Mouse (Mus musculus) urinary bladder, adult 2 months (tissue): Measurements from ENCODE around the gene Krtap19-9b. TPM values are rescaled to one million over a fixed set of nuclear protein-coding genes. Genes with fewer than 3 reads are reported as not detected.

Source experiments
- DNase-seq: peaks from one replicate; pipeline ENCODE4 v3.0.0; 2022; ENCODE audit warnings: low spot score
- polyA plus RNA-seq: library from polyadenylated mRNA; depleted of rRNA; stranded (reverse); fragments of >200 nt; gene quantifications from 2 replicates; pipeline ENCODE4 v1.2.3, GENCODE M21; 2012; rRNA removed

Gene Krtap19-9b
- not detected in 2 replicates for polyA plus RNA-seq

GRCm38 (mm10) chr16:88932165-88932564, at the start of gene Krtap19-9b:
Gene Krtap19-9b, minus strand, starts transcription at chr16:88932265.
- no peak for DNase-seq

- DNase-seq: no peak
Observed at GRCm38 (mm10) chr16:88962773-88963172, 30.7 kb upstream of the Krtap19-9b start, which contains the start of gene Krtap16-3. Gene Krtap16-3, minus strand, starts transcription at chr16:88962873.

GRCm38 (mm10) chr16:88941106-88941505, 9.0 kb upstream of the Krtap19-9b start:
- no peak for DNase-seq

GRCm38 (mm10) chr16:88938252-88938651, 6.2 kb upstream of the Krtap19-9b start:
- DNase-seq: no peak

- no peak for DNase-seq
Observed at GRCm38 (mm10) chr16:88896357-88896756, 35.7 kb downstream of the Krtap19-9b start, which contains the start of gene Krtap19-5. Gene Krtap19-5, minus strand, starts transcription at chr16:88896457.

GRCm38 (mm10) chr16:88886870-88887269, 45.2 kb downstream of the Krtap19-9b start:
- no peak for DNase-seq

- DNase-seq: no peak
Observed at GRCm38 (mm10) chr16:88884989-88885388, 47.1 kb downstream of the Krtap19-9b start, which contains the start of gene Krtap19-4. Gene Krtap19-4, minus strand, starts transcription at chr16:88885089.

Other genes starting within 250 kb of the Krtap19-9b start
- not detected in 2 replicates for gene 2310061N02Rik, start 224.3 kb downstream of the Krtap19-9b start, polyA plus RNA-seq
- not detected in 2 replicates for gene Krtap13-1, start 203.4 kb downstream of the Krtap19-9b start, polyA plus RNA-seq
- gene Krtap13, start 180.6 kb downstream of the Krtap19-9b start, polyA plus RNA-seq: not detected in 2 replicates
- not detected in 2 replicates for gene 2310034C09Rik, start 173.4 kb downstream of the Krtap19-9b start, polyA plus RNA-seq
- gene 2310057N15Rik, start 158.1 kb downstream of the Krtap19-9b start, polyA plus RNA-seq: not detected in 2 replicates
- not detected in 2 replicates for gene Gm5965, start 154.4 kb downstream of the Krtap19-9b start, polyA plus RNA-seq
- gene Gm20741, start 120.0 kb downstream of the Krtap19-9b start, polyA plus RNA-seq: not detected in 2 replicates
- not detected in 2 replicates for gene Krtap15, start 112.0 kb downstream of the Krtap19-9b start, polyA plus RNA-seq
- gene Krtap14, start 106.1 kb downstream of the Krtap19-9b start, polyA plus RNA-seq: not detected in 2 replicates
- not detected in 2 replicates for gene Krtap19-1, start 62.9 kb downstream of the Krtap19-9b start, polyA plus RNA-seq
- gene Krtap19-2, start 58.0 kb downstream of the Krtap19-9b start, polyA plus RNA-seq: not detected in 2 replicates
- not detected in 2 replicates for gene Krtap19-3, start 54.2 kb downstream of the Krtap19-9b start, polyA plus RNA-seq
- gene Krtap19-4, start 47.2 kb downstream of the Krtap19-9b start, polyA plus RNA-seq: not detected in 2 replicates
- not detected in 2 replicates for gene Krtap19-5, start 35.8 kb downstream of the Krtap19-9b start, polyA plus RNA-seq
- gene Krtap16-3, start 30.6 kb upstream of the Krtap19-9b start, polyA plus RNA-seq: not detected in 2 replicates
- not detected in 2 replicates for gene Krtap22-2, start 78.5 kb upstream of the Krtap19-9b start, polyA plus RNA-seq
- not detected in 2 replicates for gene Gm10229, start 83.0 kb upstream of the Krtap19-9b start, polyA plus RNA-seq
- gene Krtap6-1, start 99.4 kb upstream of the Krtap19-9b start, polyA plus RNA-seq: not detected in 2 replicates
- gene Gm10228, start 109.2 kb upstream of the Krtap19-9b start, polyA plus RNA-seq: not detected in 2 replicates
- not detected in 2 replicates for gene Krtap6-5, start 115.6 kb upstream of the Krtap19-9b start, polyA plus RNA-seq
- gene 1110025L11Rik, start 131.7 kb upstream of the Krtap19-9b start, polyA plus RNA-seq: not detected in 2 replicates
- not detected in 2 replicates for gene Krtap6-3, start 151.8 kb upstream of the Krtap19-9b start, polyA plus RNA-seq
- gene Gm6358, start 208.6 kb upstream of the Krtap19-9b start, polyA plus RNA-seq: not detected in 2 replicates
- not detected in 2 replicates for gene Gm10061, start 218.8 kb upstream of the Krtap19-9b start, polyA plus RNA-seq
- gene Gm9789, start 225.7 kb upstream of the Krtap19-9b start, polyA plus RNA-seq: not detected in 2 replicates
- not detected in 2 replicates for gene Gm7735, start 237.2 kb upstream of the Krtap19-9b start, polyA plus RNA-seq
- gene 1110057P08Rik, start 242.5 kb upstream of the Krtap19-9b start, polyA plus RNA-seq: not detected in 2 replicates